Mouse (Mus musculus): ENCODE data around the gene Car6.

The Car6 gene

GRCm38 (mm10) chr4:150201232-150201631 lies at the start of gene Car6:
Car6 (minus strand) TSS chr4:150201332.
- ATAC-seq (ENCODE audit: low TSS enrichment): no peak

GRCm38 (mm10) chr4:150249731-150250270 lies 48.7 kb upstream of the Car6 start:
- ATAC-seq (ENCODE audit: low TSS enrichment): peak; percentile 83

- no peak for ATAC-seq (ENCODE audit: low TSS enrichment)
Observed at GRCm38 (mm10) chr4:150248917-150249316, 47.8 kb upstream of the Car6 start.

- ATAC-seq (ENCODE audit: low TSS enrichment): peak; percentile 69
Observed at GRCm38 (mm10) chr4:150248009-150248408, 46.9 kb upstream of the Car6 start.

GRCm38 (mm10) chr4:150245876-150246275 lies 44.7 kb upstream of the Car6 start:
- ATAC-seq (ENCODE audit: low TSS enrichment): no peak

GRCm38 (mm10) chr4:150242745-150243144 lies 41.6 kb upstream of the Car6 start:
- no peak for ATAC-seq (ENCODE audit: low TSS enrichment)

- ATAC-seq (ENCODE audit: low TSS enrichment): no peak
Observed at GRCm38 (mm10) chr4:150241708-150242107, 40.6 kb upstream of the Car6 start.

GRCm38 (mm10) chr4:150240381-150240886 lies 39.3 kb upstream of the Car6 start:
- no peak for ATAC-seq (ENCODE audit: low TSS enrichment)

GRCm38 (mm10) chr4:150239951-150240368 lies 38.8 kb upstream of the Car6 start:
- peak; percentile 10; the same call in 1 of the 2 replicates for ATAC-seq (ENCODE audit: low TSS enrichment)

GRCm38 (mm10) chr4:150239503-150239902 lies 38.4 kb upstream of the Car6 start:
- no peak for ATAC-seq (ENCODE audit: low TSS enrichment)

GRCm38 (mm10) chr4:150239087-150239480 lies 38.0 kb upstream of the Car6 start:
- ATAC-seq (ENCODE audit: low TSS enrichment): no peak

- no peak for ATAC-seq (ENCODE audit: low TSS enrichment)
Observed at GRCm38 (mm10) chr4:150238433-150239086, 37.4 kb upstream of the Car6 start.

- ATAC-seq (ENCODE audit: low TSS enrichment): no peak
Observed at GRCm38 (mm10) chr4:150237636-150238361, 36.7 kb upstream of the Car6 start.

- peak; percentile 86 for ATAC-seq (ENCODE audit: low TSS enrichment)
Observed at GRCm38 (mm10) chr4:150236521-150237481, 35.7 kb upstream of the Car6 start, which contains the start of gene Eno1. Eno1 (plus strand) TSS chr4:150236721.

- ATAC-seq (ENCODE audit: low TSS enrichment): no peak
Observed at GRCm38 (mm10) chr4:150236031-150236430, 34.9 kb upstream of the Car6 start.

GRCm38 (mm10) chr4:150235585-150235984 lies 34.5 kb upstream of the Car6 start:
- ATAC-seq (ENCODE audit: low TSS enrichment): no peak

GRCm38 (mm10) chr4:150234599-150235327 lies 33.6 kb upstream of the Car6 start:
- peak; percentile 4; the same call in 1 of the 2 replicates for ATAC-seq (ENCODE audit: low TSS enrichment)

- ATAC-seq (ENCODE audit: low TSS enrichment): peak; percentile 31; the same call in 1 of the 2 replicates
Observed at GRCm38 (mm10) chr4:150231871-150232270, 30.7 kb upstream of the Car6 start.

- peak; percentile 65 for ATAC-seq (ENCODE audit: low TSS enrichment)
Observed at GRCm38 (mm10) chr4:150230460-150231407, 29.6 kb upstream of the Car6 start.

Measured in frontal cortex, adult (tissue).